9 mouse cellular contexts compared by ENCODE assay signal in genomic region chr7:64497438-64497837, GRCm38 (mm10). TPM values are rescaled to one million over a fixed set of nuclear protein-coding genes. Genes with fewer than 3 reads are reported as not detected.
DNase-seq lines count a peak whose midpoint lies in the region; ATAC-seq and TF ChIP-seq lines count a peak whose summit lies in the region.
"Had no signal": no experiment of that assay in that cellular context is flagged by ENCODE, and none has a peak within 500 bp of the region (broad histone marks: within the 10 kb centered on the region; RNA-seq: fewer than 3 reads in every experiment).

No protein-coding gene starts in this region.

- H3K4me1 ChIP-seq in hindbrain, postnatal 0 days (ENCODE audit: insufficient read depth, low read length): peaks cover 4% of the 10 kb centered on the region; the same call in 1 of the 2 replicates
- H3K4me1 ChIP-seq in hindbrain, embryonic 13.5 days (replicated peaks): 0 out of 2 replicates have a peak, but pooled peaks cover 3% of the 10 kb centered on the region
- H3K4me1 ChIP-seq in thymus, adult 2 months (replicated peaks; ENCODE audit: control insufficient read depth, insufficient read depth, low read length): no peaks in the 10 kb centered on the region

- DNase-seq in hindbrain, postnatal 0 days (ENCODE audit: low spot score): no peak
- DNase-seq in thymus, adult 2 months: peak; percentile 17
- DNase-seq in thymus, postnatal 36 days: no peak
- peak; percentile 35 for DNase-seq in forelimb bud, embryonic 11.5 days (ENCODE audit: low read depth, low spot score)
- DNase-seq in testis, postnatal 14 days (ENCODE audit: low spot score): peak; percentile 32
- no peak for DNase-seq in urinary bladder, adult 18-20 months (ENCODE audit: low spot score in 2 of 2)
- DNase-seq in spleen, postnatal 14 days (ENCODE audit: low spot score in 2 of 2): no peak

- no peak for ATAC-seq in hindbrain, postnatal 0 days
- no peak for ATAC-seq in hindbrain, embryonic 13.5 days (ENCODE audit: low FRiP score)

- no peak for TF ChIP-seq POLR2A in thymus, adult 2 months (IDR thresholded peaks at IDR 0.05; ENCODE audit: control insufficient read depth, extremely low read depth, insufficient read depth, low read length, poor library complexity)

- H3K4me2 ChIP-seq in hindbrain, postnatal 0 days (ENCODE audit: low read depth, low read length): no peak overlapping the region
- H3K4me2 ChIP-seq in hindbrain, embryonic 13.5 days: no peak overlapping the region
- H3K4me2 ChIP-seq: neural tube, embryonic 12.5 days had no signal

- no peak overlapping the region for H3K27ac ChIP-seq in hindbrain, postnatal 0 days
- H3K27ac ChIP-seq in hindbrain, embryonic 13.5 days: no peak overlapping the region
- no peak overlapping the region for H3K27ac ChIP-seq in thymus, adult 2 months (ENCODE audit: control insufficient read depth, insufficient read depth, low read length)
- H3K27ac ChIP-seq: neural tube, embryonic 12.5 days had no signal

- H3K36me3 ChIP-seq in hindbrain, postnatal 0 days (ENCODE audit: insufficient read depth, low read length): no peaks in the 10 kb centered on the region
- H3K36me3 ChIP-seq in hindbrain, embryonic 13.5 days: no peaks in the 10 kb centered on the region
- H3K36me3 ChIP-seq in thymus, adult 2 months (ENCODE audit: control insufficient read depth, insufficient read depth, low read length): no peaks in the 10 kb centered on the region
- H3K36me3 ChIP-seq: neural tube, embryonic 12.5 days had no signal

- TF ChIP-seq CTCF in hindbrain, postnatal 0 days (IDR thresholded peaks at IDR 0.05; ENCODE audit: low read depth): peak; percentile 62
- TF ChIP-seq CTCF in thymus, adult 2 months (IDR thresholded peaks at IDR 0.05; ENCODE audit: borderline replicate concordance, control insufficient read depth, extremely low read depth, insufficient read depth, low read length, poor library complexity): no peak

- no peak overlapping the region for H3K4me3 ChIP-seq in hindbrain, postnatal 0 days (ENCODE audit: low read length)
- H3K4me3 ChIP-seq in hindbrain, embryonic 13.5 days: no peak overlapping the region
- no peak overlapping the region for H3K4me3 ChIP-seq in thymus, adult 2 months (ENCODE audit: control insufficient read depth, insufficient read depth, low read length)
- H3K4me3 ChIP-seq: neural tube, embryonic 12.5 days had no signal

- WGBS in hindbrain, postnatal 0 days: 43% methylated on average over 10 of the region's 10 CpGs
- 36% methylated on average over 10 of the region's 10 CpGs for WGBS in hindbrain, embryonic 13.5 days
- 48% methylated on average over 10 of the region's 10 CpGs for WGBS in thymus, adult 2 months

- H3K9ac ChIP-seq in hindbrain, postnatal 0 days (replicated peaks; ENCODE audit: low read length): no peak overlapping the region
- no peak overlapping the region for H3K9ac ChIP-seq in hindbrain, embryonic 13.5 days
- H3K9ac ChIP-seq: neural tube, embryonic 12.5 days had no signal

- H3K27me3 ChIP-seq in hindbrain, postnatal 0 days (ENCODE audit: insufficient read depth, low read length): no peaks in the 10 kb centered on the region
- H3K27me3 ChIP-seq in hindbrain, embryonic 13.5 days: no peaks in the 10 kb centered on the region
- H3K27me3 ChIP-seq in thymus, adult 2 months (ENCODE audit: control insufficient read depth, insufficient read depth, low read length): peaks cover 2% of the 10 kb centered on the region; the same call in 1 of the 2 replicates

- H3K9me3 ChIP-seq in hindbrain, postnatal 0 days (ENCODE audit: low read length): no peaks in the 10 kb centered on the region
- no peaks in the 10 kb centered on the region for H3K9me3 ChIP-seq in hindbrain, embryonic 13.5 days
- H3K9me3 ChIP-seq: neural tube, embryonic 12.5 days had no signal

RNA-seq across cellular contexts. Expression of gene Apba2, which starts 4.1 kb away (rescaled TPM):
- 474 and 567 TPM in 2 replicates for total RNA-seq in hindbrain, postnatal 0 days (2014; rRNA removed)
- polyA plus RNA-seq in hindbrain, postnatal 0 days (2015; fragmentation: Nextera tagmentation; extraction: Ambion mirVana): 180 and 181 TPM in 2 replicates
- polyA plus RNA-seq in hindbrain, embryonic 13.5 days (2015; fragmentation: Nextera tagmentation; extraction: Ambion mirVana): 152 and 154 TPM in 2 replicates
- 17.1 and 18.1 TPM in 2 replicates for polyA plus RNA-seq in thymus, adult 2 months (2012; rRNA removed)

Comparison
In these comparisons a context has a peak if more than half of its experiments do, and no peak if none do; other contexts are left out.
1. DNase-seq: peak in thymus, adult 2 months (single experiment), forelimb bud, embryonic 11.5 days (single experiment) and testis, postnatal 14 days (single experiment); none in hindbrain, postnatal 0 days (single experiment), thymus, postnatal 36 days (0 of 2), urinary bladder, adult 18-20 months (0 of 2) and spleen, postnatal 14 days (0 of 2).